Mouse (Mus musculus) MEL (cell line): ENCODE measurements around the gene Hsd17b14. TPM values are rescaled to one million over a fixed set of nuclear protein-coding genes. Genes with fewer than 3 reads are reported as not detected.
A peak's percentile ranks its signal among the peaks of the same experiment; 100 is the strongest.

ENCODE experiments used
- DNase-seq: peaks from one replicate; pipeline ENCODE4 v3.0.0; 2011; ENCODE audit warnings: low read depth, low spot score
- H3K27ac ChIP-seq: 2 replicates; pipeline ENCODE4 v1.5.1; 2012; ENCODE audit warnings: low read depth, mild to moderate bottlenecking, control low read depth, low read length, moderate library complexity; ENCODE audit not compliant: control insufficient read depth
- H3K27me3 ChIP-seq, 2 experiments: fragments of 150-350 bp in 1 of 2; sonication (generic) in 1 of 2; 2 replicates each; pipeline ENCODE4 v1.6.1; 2012; ENCODE audit warnings: low read length in 2 of 2, mild to moderate bottlenecking in 2 of 2, improper control_type of control experiment in 1 of 2, moderate library complexity in 1 of 2; ENCODE audit not compliant: insufficient read depth in 2 of 2, control insufficient read depth in 1 of 2
- H3K36me3 ChIP-seq, 2 experiments: 2 replicates each; pipeline ENCODE4 v1.6.1; 2012 to 2014; ENCODE audit warnings: low read length in 2 of 2, improper control_type of control experiment in 1 of 2, inconsistent platforms in 1 of 2, mild to moderate bottlenecking in 1 of 2; ENCODE audit not compliant: insufficient read depth in 2 of 2, control insufficient read depth in 1 of 2
- H3K4me1 ChIP-seq, 2 experiments: fragments of 150-350 bp in 1 of 2; sonication (generic) in 1 of 2; 2 replicates each; pipeline ENCODE4 v1.6.1; 2012; ENCODE audit warnings: low read length in 2 of 2, improper control_type of control experiment in 1 of 2, mild to moderate bottlenecking in 1 of 2; ENCODE audit not compliant: insufficient read depth in 2 of 2, control insufficient read depth in 1 of 2
- H3K4me3 ChIP-seq, 2 experiments: fragments of 150-350 bp in 1 of 2; sonication (generic) in 1 of 2; 2 replicates each; pipeline ENCODE4 v1.5.1; 2012; ENCODE audit warnings: low read depth in 2 of 2, low read length in 2 of 2, mild to moderate bottlenecking in 2 of 2, moderate library complexity in 2 of 2, control low read depth in 1 of 2, improper control_type of control experiment in 1 of 2; ENCODE audit not compliant: control insufficient read depth in 1 of 2, insufficient read depth in 1 of 2
- H3K79me2 ChIP-seq: 2 replicates; pipeline ENCODE4 v1.6.1; 2012; ENCODE audit warnings: mild to moderate bottlenecking, low read length, moderate library complexity; ENCODE audit not compliant: control insufficient read depth, poor library complexity, insufficient read depth
- H3K9ac ChIP-seq: 2 replicates; pipeline ENCODE4 v1.6.1; 2012; ENCODE audit warnings: low read depth, mild to moderate bottlenecking, control low read depth, low read length, moderate library complexity; ENCODE audit not compliant: control insufficient read depth, poor library complexity, severe bottlenecking
- H3K9me3 ChIP-seq: fragments of 150-350 bp; sonication (generic); replicated peaks from 2 replicates; pipeline ENCODE4 v1.6.1; 2012; ENCODE audit warnings: mild to moderate bottlenecking, low read length, improper control_type of control experiment, moderate library complexity; ENCODE audit not compliant: insufficient read depth
- CHD2 ChIP-seq: IDR thresholded peaks from 2 replicates; pipeline ENCODE4 v1.6.1; 2011; ENCODE audit warnings: low read length, improper control_type of control experiment
- ELF1 ChIP-seq: IDR thresholded peaks from 2 replicates; pipeline ENCODE4 v1.6.1; 2014; ENCODE audit warnings: low read depth, mild to moderate bottlenecking, inconsistent platforms, low read length, improper control_type of control experiment, moderate library complexity
- EP300 ChIP-seq, 2 experiments: IDR thresholded peaks; 2 replicates each; pipeline ENCODE4 v1.6.1; 2011; ENCODE audit warnings: improper control_type of control experiment in 2 of 2, low read length in 2 of 2, low read depth in 1 of 2, mild to moderate bottlenecking in 1 of 2
- GATA1 ChIP-seq: IDR thresholded peaks from 2 replicates; pipeline ENCODE4 v1.6.1; 2011; ENCODE audit warnings: low read depth, low read length, improper control_type of control experiment
- JUND ChIP-seq: IDR thresholded peaks from 2 replicates; pipeline ENCODE4 v1.6.1; 2011; ENCODE audit warnings: low read depth, mild to moderate bottlenecking, improper control_type of control experiment, low read length
- MAZ ChIP-seq: IDR thresholded peaks from 2 replicates; pipeline ENCODE4 v1.6.1; 2012; ENCODE audit warnings: low read depth, mild to moderate bottlenecking, inconsistent platforms, low read length, improper control_type of control experiment
- MYB ChIP-seq: IDR thresholded peaks from 2 replicates; pipeline ENCODE4 v1.6.1; 2011; ENCODE audit warnings: mild to moderate bottlenecking, low read depth, low read length, improper control_type of control experiment
- NRF1 ChIP-seq: IDR thresholded peaks from 2 replicates; pipeline ENCODE4 v1.6.1; 2014; ENCODE audit warnings: low read depth, mild to moderate bottlenecking, inconsistent platforms, low read length, improper control_type of control experiment, moderate library complexity; ENCODE audit not compliant: poor library complexity, insufficient read depth, severe bottlenecking
- POLR2AphosphoS5 ChIP-seq: IDR thresholded peaks from 2 replicates; pipeline ENCODE4 v1.6.1; 2012; ENCODE audit warnings: low read depth, borderline replicate concordance, mild to moderate bottlenecking, inconsistent platforms, low read length, moderate library complexity, mixed read lengths
- RAD21 ChIP-seq: IDR thresholded peaks from 2 replicates; pipeline ENCODE4 v1.6.1; 2011; ENCODE audit warnings: mild to moderate bottlenecking, low read depth, low read length, improper control_type of control experiment
- SMC3 ChIP-seq: IDR thresholded peaks from 2 replicates; pipeline ENCODE4 v1.6.1; 2011; ENCODE audit warnings: low read depth, low read length, improper control_type of control experiment
- TAL1 ChIP-seq: IDR thresholded peaks from 2 replicates; pipeline ENCODE4 v1.6.1; 2012; ENCODE audit warnings: mild to moderate bottlenecking, inconsistent platforms, low read length, moderate library complexity, mixed read lengths
- TBP ChIP-seq: IDR thresholded peaks from 2 replicates; pipeline ENCODE4 v1.8.0; 2011; ENCODE audit warnings: low read depth, low read length, improper control_type of control experiment
- USF1 ChIP-seq: IDR thresholded peaks from 2 replicates; pipeline ENCODE4 v1.6.1; 2014; ENCODE audit warnings: low read depth, mild to moderate bottlenecking, inconsistent platforms, low read length, improper control_type of control experiment, moderate library complexity
- USF2 ChIP-seq, 2 experiments: IDR thresholded peaks; 2 replicates each; pipeline ENCODE4 v1.6.1; 2011 to 2012; ENCODE audit warnings: improper control_type of control experiment in 2 of 2, low read length in 2 of 2, borderline replicate concordance in 1 of 2, inconsistent platforms in 1 of 2, low read depth in 1 of 2, mild to moderate bottlenecking in 1 of 2; ENCODE audit not compliant: insufficient read depth in 1 of 2
- ZKSCAN1 ChIP-seq: IDR thresholded peaks from 2 replicates; pipeline ENCODE4 v1.6.1; 2012; ENCODE audit warnings: low read depth, mild to moderate bottlenecking, inconsistent platforms, low read length, improper control_type of control experiment, moderate library complexity
- ZMIZ1 ChIP-seq: IDR thresholded peaks from 2 replicates; pipeline ENCODE4 v1.6.1; 2012; ENCODE audit warnings: low read depth, mild to moderate bottlenecking, inconsistent platforms, low read length, improper control_type of control experiment, moderate library complexity
- polyA plus RNA-seq, 2 experiments: library from polyadenylated mRNA; stranded (reverse) in 1 of 2; unstranded in 1 of 2; fragments of >175 nt in 1 of 2; fragments of >200 nt in 1 of 2; gene quantifications; 2 replicates each; pipeline versions ENCODE4 v1.2.1 to v1.2.4; 2012; ENCODE audit warnings: low replicate concordance in 2 of 2, low read depth in 1 of 2; ENCODE audit not compliant: insufficient read length in 2 of 2, insufficient read depth in 1 of 2, missing spikeins in 1 of 2
- total RNA-seq: library from RNA; depleted of rRNA; stranded (reverse); fragments of 300-350 nt; gene quantifications from 2 replicates; pipeline ENCODE4 v1.2.3, GENCODE M21; 2012

The Hsd17b14 gene
- total and polyA plus RNA-seq, 3 experiments: 2.0 to 9.3 TPM; not detected in 1

GRCm38 (mm10) chr7:45549641-45550436, 4.9 kb upstream of the Hsd17b14 start:
- Histone ChIP-seq H3K36me3 (no peaks in the 10 kb centered on the region), H3K79me2 (no peaks in the 10 kb centered on the region), H3K27ac (no peak overlapping the region), H3K9ac (no peak overlapping the region), H3K27me3 (peaks cover 0 to 3% of the 10 kb centered on the region in 2 experiments; a peak in 1 of 4 replicates), H3K9me3 (no peaks in the 10 kb centered on the region), H3K4me1 (no peaks in the 10 kb centered on the region), H3K4me3 (no peak overlapping the region)
- TF ChIP-seq NRF1 (peak; percentile 21; the same call in 1 of the 2 replicates), TAL1 (no peak)
- no peak for DNase-seq

DNA sequence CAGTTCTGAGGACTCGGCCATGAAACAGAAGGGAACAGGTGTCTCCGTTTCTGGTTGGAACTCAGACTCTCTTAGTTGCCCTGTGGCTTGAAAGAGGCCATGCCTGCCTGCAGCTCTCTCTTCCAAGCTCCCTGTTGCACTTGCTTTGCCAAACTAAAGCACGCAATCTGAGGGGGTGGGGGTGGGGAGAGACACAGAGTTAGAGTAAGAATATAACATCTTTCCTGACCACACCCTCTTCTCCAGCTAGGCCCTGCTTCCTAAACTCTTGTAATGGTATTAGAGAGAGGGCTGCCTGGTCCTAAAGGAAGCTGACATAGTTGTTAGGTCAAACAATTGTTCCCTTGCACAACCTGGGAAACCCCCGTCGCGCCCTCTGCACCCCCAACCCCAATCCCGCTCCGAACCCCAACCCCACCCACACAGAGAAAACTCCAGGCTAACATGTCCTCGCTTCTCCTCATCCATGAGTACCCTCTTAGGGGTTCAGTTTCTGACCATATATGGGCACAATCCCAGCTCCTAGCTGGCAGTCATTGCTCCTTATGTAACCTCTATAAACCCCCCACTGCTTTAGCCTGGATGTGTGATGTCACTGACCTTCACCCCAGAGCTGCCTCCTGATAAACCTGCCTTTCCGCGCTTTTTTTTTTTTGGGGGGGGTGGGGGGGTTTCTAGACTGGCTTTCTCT, 3.7 kb upstream of the Hsd17b14 start:
- H3K27me3 ChIP-seq: peaks cover 0 to 3% of the 10 kb centered on the region in 2 experiments; a peak in 1 of 4 replicates
- DNase-seq: no peak
- H3K36me3 ChIP-seq: no peaks in the 10 kb centered on the region
- no peaks in the 10 kb centered on the region for H3K4me1 ChIP-seq
- H3K79me2 ChIP-seq: no peaks in the 10 kb centered on the region
- no peak overlapping the region for H3K4me3 ChIP-seq
- no peak overlapping the region for H3K27ac ChIP-seq
- TF ChIP-seq GATA1: no peak
- TF ChIP-seq EP300 (IDR thresholded peaks at IDR 0.05; ENCODE audit: low read depth in 1 of 2, low read length in 2 of 2): no peak
- no peak for TF ChIP-seq JUND
- no peaks in the 10 kb centered on the region for H3K9me3 ChIP-seq
- H3K9ac ChIP-seq: no peak overlapping the region

DNA sequence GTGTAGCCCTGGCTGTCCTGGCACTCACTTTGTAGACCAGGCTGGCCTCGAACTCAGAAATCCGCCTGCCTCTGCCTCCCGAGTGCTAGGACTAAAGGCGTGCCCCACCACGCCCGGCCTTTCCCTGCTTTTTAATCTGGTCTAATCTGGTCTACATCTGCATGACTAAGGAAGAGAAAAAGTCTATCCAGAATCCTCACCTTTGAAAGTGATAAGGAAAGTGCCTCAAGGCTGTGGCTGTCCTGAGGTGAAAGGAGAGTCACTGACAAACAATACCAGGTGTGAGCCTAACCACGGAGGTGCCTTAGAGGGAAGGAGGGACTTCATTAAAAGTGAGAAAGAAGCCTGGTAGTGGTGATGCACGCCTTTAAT, 3.2 kb upstream of the Hsd17b14 start:
- TF ChIP-seq RAD21 (no peak), ZKSCAN1 (no peak), CHD2 (no peak), JUND (no peak), MYB (no peak), NRF1 (no peak), MAZ (no peak), ELF1 (no peak), POLR2AphosphoS5 (no peak), USF1 (no peak), TBP (no peak), USF2 (IDR thresholded peaks at IDR 0.05; ENCODE audit: borderline replicate concordance in 1 of 2, insufficient read depth in 1 of 2, low read depth in 1 of 2, low read length in 2 of 2) (no peak), SMC3 (no peak), ZMIZ1 (no peak)
- TF ChIP-seq, all 39 proteins: peak for 0
- Histone ChIP-seq H3K9ac (no peak overlapping the region), H3K9me3 (no peaks in the 10 kb centered on the region), H3K4me1 (no peaks in the 10 kb centered on the region), H3K27me3 (no peaks in the 10 kb centered on the region), H3K27ac (no peak overlapping the region), H3K79me2 (no peaks in the 10 kb centered on the region), H3K36me3 (no peaks in the 10 kb centered on the region), H3K4me3 (no peak overlapping the region)
- DNase-seq: no peak
